Mouse (Mus musculus) intestine, embryonic 16.5 days (tissue): ENCODE results near the gene Runx1. TPM values are rescaled to one million over a fixed set of nuclear protein-coding genes. Genes with fewer than 3 reads are reported as not detected.

Source experiments
- ATAC-seq: fragments of 200-750 bp; cut with Nextera tagmentation; 2 replicates; pipeline ENCODE4 v1.8.0; 2017; ENCODE audit warnings: moderate TSS enrichment, moderate library complexity
- H3K27ac ChIP-seq: fragments of 300-500 bp; sonication (generic); 2 replicates; pipeline ENCODE4 v1.5.1; 2014; ENCODE audit warnings: mild to moderate bottlenecking, low read length
- H3K27me3 ChIP-seq: fragments of 300-500 bp; sonication (generic); replicated peaks from 2 replicates; pipeline ENCODE4 v1.6.1; 2014; ENCODE audit warnings: low read length, control low read depth, mixed read lengths; ENCODE audit not compliant: control insufficient read depth, insufficient read depth
- H3K36me3 ChIP-seq: fragments of 300-500 bp; sonication (generic); 2 replicates; pipeline ENCODE4 v1.6.1; 2014; ENCODE audit warnings: low read length, control low read depth; ENCODE audit not compliant: control insufficient read depth, insufficient read depth
- H3K4me1 ChIP-seq: fragments of 300-500 bp; sonication (generic); 2 replicates; pipeline ENCODE4 v1.6.1; 2014; ENCODE audit warnings: low read length, control low read depth, mixed read lengths; ENCODE audit not compliant: control insufficient read depth, insufficient read depth
- H3K4me2 ChIP-seq: fragments of 300-500 bp; sonication (generic); 2 replicates; pipeline ENCODE4 v1.6.1; 2014; ENCODE audit warnings: low read depth, low read length, control low read depth
- H3K4me3 ChIP-seq: fragments of 300-500 bp; sonication (generic); 2 replicates; pipeline ENCODE4 v1.5.1; 2014; ENCODE audit warnings: mild to moderate bottlenecking, low read length
- H3K9ac ChIP-seq: fragments of 300-500 bp; sonication (generic); 2 replicates; pipeline ENCODE4 v1.6.1; 2014; ENCODE audit warnings: low read depth, low read length
- H3K9me3 ChIP-seq: fragments of 300-500 bp; sonication (generic); 2 replicates; pipeline ENCODE4 v1.6.1; 2016; ENCODE audit warnings: low read length, control low read depth; ENCODE audit not compliant: control insufficient read depth
- WGBS: fragments of 180-500 bp; shearing (Covaris S2); extraction: QIAGEN DNeasy Blood & Tissue Kit; methylation state at CpG from one replicate; pipeline ENCODE4 v1.1.7; 2014; 5-methylcytosine and 5-hydroxymethylcytosine counted together
- polyA plus RNA-seq: library from polyadenylated mRNA; unstranded; fragments of >200 nt; fragmentation: Nextera tagmentation; extraction: Ambion mirVana; gene quantifications from 2 replicates; pipeline ENCODE4 v1.2.1, GENCODE M21; 2015

The Runx1 gene
- polyA plus RNA-seq, 1 experiment from 2014 or later = 2.3 TPM

DNA sequence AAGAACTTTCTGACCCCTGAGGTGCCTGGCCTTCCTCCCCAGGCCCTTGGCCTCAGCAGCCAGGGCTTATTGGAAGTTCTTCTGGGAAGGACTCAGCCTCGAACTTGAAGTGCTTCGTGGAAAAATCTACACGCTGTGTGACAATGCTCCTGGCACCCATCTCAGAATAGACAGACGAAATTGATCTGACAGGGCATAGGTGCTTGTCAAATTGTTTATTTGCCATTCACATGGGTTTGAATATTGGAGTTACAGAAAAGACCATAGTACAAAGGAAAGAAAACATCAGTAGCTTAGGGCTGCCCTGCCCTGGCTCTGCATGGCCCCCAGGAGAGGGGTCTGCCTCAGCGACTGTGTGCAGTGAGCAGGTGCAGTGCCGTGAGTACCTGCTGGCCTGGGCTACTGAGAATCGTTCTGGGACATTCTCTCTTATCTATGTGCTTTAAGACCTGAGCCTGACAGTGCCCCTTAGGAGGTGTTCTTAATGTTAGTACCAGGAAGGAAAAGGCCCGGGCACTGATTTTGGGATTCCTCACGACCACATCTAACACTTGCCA is 224.6 kb downstream of the Runx1 start:
- H3K9me3 ChIP-seq = no peaks in the 10 kb centered on the region
- no peak overlapping the region for H3K4me2 ChIP-seq
- no peak overlapping the region for H3K4me3 ChIP-seq
- H3K27me3 ChIP-seq = no peaks in the 10 kb centered on the region
- no peak for ATAC-seq
- no peak overlapping the region for H3K27ac ChIP-seq
- H3K9ac ChIP-seq = no peak overlapping the region
- H3K36me3 ChIP-seq = no peaks in the 10 kb centered on the region
- H3K4me1 ChIP-seq = no peaks in the 10 kb centered on the region; the same call in 1 of the 2 replicates
- 82% methylated on average over 9 of the region's 9 CpGs for WGBS

DNA sequence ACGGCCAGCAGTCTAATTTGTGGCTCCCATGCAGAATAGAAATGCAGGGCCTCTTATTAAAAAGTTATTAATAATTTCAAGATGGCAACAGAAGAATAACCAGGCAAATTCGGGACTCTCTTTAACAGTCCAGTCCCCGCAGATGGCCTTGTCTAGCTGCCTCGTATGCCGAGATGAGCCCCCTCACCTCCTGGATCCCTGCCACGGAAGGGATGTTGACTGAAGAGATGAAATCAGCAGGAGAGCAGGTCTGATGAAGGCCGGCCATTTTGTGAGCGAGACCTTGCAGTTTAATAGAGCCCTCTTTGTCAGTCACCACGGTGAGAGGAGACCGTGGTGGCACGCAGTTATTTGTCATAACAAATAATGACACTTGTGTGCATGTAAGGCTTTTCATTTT is 226.5 kb downstream of the Runx1 start:
- Histone ChIP-seq H3K27ac (no peak overlapping the region), H3K9me3 (no peaks in the 10 kb centered on the region), H3K4me1 (no peaks in the 10 kb centered on the region), H3K4me3 (no peak overlapping the region), H3K27me3 (no peaks in the 10 kb centered on the region), H3K9ac (no peak overlapping the region), H3K4me2 (no peak overlapping the region), H3K36me3 (no peaks in the 10 kb centered on the region)
- ATAC-seq = no peak
- 75% methylated on average over 11 of the region's 11 CpGs for WGBS

DNA sequence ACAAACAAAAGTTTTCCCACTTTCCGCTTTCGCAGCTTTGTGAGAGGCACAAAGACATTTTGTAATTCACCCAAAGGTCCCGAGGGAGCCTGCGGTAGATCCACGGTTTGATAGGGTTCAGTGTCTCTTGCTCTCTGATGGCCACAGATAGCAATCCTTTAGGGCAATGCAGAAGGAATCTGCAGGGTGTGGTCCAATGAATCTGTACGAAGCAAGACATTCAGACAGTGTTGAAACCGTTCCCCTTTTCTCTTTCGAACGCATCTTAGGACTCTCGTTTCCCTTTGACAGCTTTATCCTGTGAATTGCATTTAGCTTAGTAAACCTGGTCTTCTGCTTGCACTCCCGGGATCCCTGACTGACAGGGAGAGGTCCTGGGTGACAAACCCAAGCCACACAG is 228.3 kb downstream of the Runx1 start:
- Histone ChIP-seq H3K4me3 (no peak overlapping the region), H3K27ac (no peak overlapping the region), H3K27me3 (no peaks in the 10 kb centered on the region), H3K4me1 (no peaks in the 10 kb centered on the region), H3K4me2 (no peak overlapping the region), H3K36me3 (no peaks in the 10 kb centered on the region), H3K9ac (no peak overlapping the region), H3K9me3 (no peaks in the 10 kb centered on the region)
- no peak for ATAC-seq
- 68% methylated on average over 11 of the region's 11 CpGs for WGBS

DNA sequence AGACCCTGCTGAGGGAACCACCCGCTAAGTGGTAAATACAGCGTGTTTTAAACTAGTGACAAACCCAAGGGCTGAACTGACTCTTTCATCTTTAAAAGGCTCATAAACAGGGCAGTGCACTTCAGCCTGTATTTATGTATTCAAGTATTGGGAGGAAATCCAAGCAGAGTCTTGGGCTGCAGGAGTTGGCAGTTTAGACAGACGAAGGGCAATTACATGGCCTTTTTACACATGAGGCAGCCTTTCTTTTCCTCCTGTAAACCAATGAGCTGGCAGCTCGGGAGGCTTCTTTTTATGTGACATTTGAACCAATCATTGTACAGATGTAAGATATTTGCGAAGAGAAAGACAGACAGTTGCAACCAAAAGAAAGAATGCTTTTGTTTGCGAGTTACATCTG is 233.7 kb downstream of the Runx1 start:
- Histone ChIP-seq H3K4me3 (no peak overlapping the region), H3K27ac (no peak overlapping the region), H3K9ac (no peak overlapping the region), H3K9me3 (no peaks in the 10 kb centered on the region), H3K4me2 (no peak overlapping the region), H3K27me3 (no peaks in the 10 kb centered on the region), H3K36me3 (no peaks in the 10 kb centered on the region), H3K4me1 (no peaks in the 10 kb centered on the region)
- ATAC-seq = no peak
- 55% methylated on average over 6 of the region's 6 CpGs for WGBS

DNA sequence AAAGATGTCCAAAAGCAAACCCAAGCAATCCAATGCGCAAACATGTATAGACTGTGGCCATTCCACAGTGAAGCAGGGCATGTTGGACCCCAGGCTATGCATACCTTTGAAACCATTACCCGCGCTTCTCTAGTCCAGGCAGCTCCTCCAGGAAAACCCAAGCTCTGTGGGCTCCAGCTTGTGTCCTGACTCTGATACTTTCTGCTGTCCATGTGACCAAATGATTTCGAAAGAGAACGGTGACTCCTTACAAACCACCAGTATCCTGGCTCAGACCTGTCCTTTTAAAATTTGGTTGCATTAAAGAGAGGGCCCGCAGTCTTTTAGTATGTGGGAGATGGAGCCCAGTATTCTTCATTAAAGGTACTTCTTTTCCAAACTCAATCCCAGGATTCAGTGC is 234.2 kb downstream of the Runx1 start:
- no peak overlapping the region for H3K4me3 ChIP-seq
- no peak overlapping the region for H3K4me2 ChIP-seq
- no peak for ATAC-seq
- H3K36me3 ChIP-seq = no peaks in the 10 kb centered on the region
- no peaks in the 10 kb centered on the region for H3K9me3 ChIP-seq
- 90% methylated on average over 6 of the region's 6 CpGs for WGBS
- no peak overlapping the region for H3K9ac ChIP-seq
- no peaks in the 10 kb centered on the region for H3K27me3 ChIP-seq
- no peak overlapping the region for H3K27ac ChIP-seq
- no peaks in the 10 kb centered on the region for H3K4me1 ChIP-seq

DNA sequence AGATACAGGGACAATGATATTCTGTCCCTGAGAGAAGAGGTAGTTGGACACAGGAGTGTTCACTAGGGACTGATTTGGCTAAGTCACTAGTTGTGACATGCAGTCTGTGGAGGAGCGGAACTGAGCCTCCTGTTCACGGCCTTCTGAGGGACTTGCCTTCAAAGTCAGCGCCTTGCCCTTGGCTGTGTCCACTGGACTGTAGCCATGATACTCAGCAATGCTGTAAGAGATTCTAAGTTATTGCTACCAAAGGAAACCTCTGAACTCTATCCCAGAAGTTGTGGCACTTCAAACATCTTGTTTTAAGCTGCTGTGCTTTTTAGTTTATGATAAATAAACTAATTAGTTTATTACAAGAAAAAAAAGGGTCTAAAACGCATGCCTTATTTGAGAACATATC is 238.1 kb downstream of the Runx1 start:
- WGBS = 83% methylated on average over 4 of the region's 4 CpGs
- H3K36me3 ChIP-seq = no peaks in the 10 kb centered on the region
- no peak for ATAC-seq

DNA sequence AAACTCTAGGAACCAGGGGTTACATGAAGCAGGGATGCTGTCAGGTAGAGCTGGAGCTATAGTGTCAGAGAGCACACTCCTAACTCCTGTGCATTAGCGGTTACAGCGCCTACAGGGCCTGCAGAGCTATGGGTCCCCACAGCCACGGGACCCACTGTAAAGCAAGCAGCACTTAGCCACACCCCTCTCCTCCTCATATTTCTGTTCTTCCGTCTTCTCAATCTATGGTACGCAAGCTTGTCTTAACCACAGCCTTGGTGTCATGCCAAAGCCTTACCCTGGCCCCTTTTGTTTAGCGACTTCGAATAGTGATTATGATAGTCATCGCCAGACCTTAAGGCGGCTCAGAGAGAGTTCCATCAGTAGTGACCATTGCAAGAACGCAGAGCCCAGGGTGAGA is 244.2 kb downstream of the Runx1 start:
- Histone ChIP-seq H3K27me3 (no peaks in the 10 kb centered on the region), H3K27ac (no peak overlapping the region), H3K4me2 (no peak overlapping the region), H3K4me3 (no peak overlapping the region), H3K9me3 (no peaks in the 10 kb centered on the region), H3K9ac (no peak overlapping the region), H3K36me3 (no peaks in the 10 kb centered on the region), H3K4me1 (no peaks in the 10 kb centered on the region)
- 76% methylated on average over 10 of the region's 10 CpGs for WGBS
- no peak for ATAC-seq

More for the DNA sequence above, 238.1 kb downstream of the Runx1 start:
- no peak overlapping the region for H3K9ac ChIP-seq
- no peak overlapping the region for H3K4me2 ChIP-seq
- H3K4me1 ChIP-seq = no peaks in the 10 kb centered on the region
- no peaks in the 10 kb centered on the region for H3K27me3 ChIP-seq
- H3K27ac ChIP-seq = no peak overlapping the region
- H3K4me3 ChIP-seq = no peak overlapping the region
- H3K9me3 ChIP-seq = no peaks in the 10 kb centered on the region

DNA sequence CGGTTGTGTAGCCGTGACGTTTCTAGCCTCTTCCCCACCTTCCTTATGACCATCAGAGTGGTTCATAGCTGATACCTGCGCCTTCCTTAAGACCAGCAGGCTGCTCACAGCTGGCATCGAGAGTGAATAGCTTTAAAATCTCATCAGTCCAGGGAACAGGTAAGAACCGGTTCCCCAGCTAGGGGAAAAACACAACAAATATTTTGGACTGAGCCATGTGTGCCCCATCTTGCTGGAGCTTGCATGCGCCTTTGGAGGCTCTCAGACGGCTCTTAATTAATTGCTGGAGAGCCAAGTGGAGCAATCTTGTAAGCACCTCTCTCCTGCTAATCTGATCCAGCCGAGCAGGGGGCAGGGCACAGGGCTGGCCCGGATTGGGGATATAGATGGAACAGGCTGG is 245.0 kb downstream of the Runx1 start:
- no peak for ATAC-seq
- no peaks in the 10 kb centered on the region for H3K36me3 ChIP-seq
- H3K4me2 ChIP-seq = no peak overlapping the region
- no peak overlapping the region for H3K4me3 ChIP-seq
- H3K27ac ChIP-seq = no peak overlapping the region
- H3K9ac ChIP-seq = no peak overlapping the region
- WGBS = 83% methylated on average over 10 of the region's 10 CpGs
- H3K9me3 ChIP-seq = no peaks in the 10 kb centered on the region
- no peaks in the 10 kb centered on the region for H3K27me3 ChIP-seq
- no peaks in the 10 kb centered on the region for H3K4me1 ChIP-seq

DNA sequence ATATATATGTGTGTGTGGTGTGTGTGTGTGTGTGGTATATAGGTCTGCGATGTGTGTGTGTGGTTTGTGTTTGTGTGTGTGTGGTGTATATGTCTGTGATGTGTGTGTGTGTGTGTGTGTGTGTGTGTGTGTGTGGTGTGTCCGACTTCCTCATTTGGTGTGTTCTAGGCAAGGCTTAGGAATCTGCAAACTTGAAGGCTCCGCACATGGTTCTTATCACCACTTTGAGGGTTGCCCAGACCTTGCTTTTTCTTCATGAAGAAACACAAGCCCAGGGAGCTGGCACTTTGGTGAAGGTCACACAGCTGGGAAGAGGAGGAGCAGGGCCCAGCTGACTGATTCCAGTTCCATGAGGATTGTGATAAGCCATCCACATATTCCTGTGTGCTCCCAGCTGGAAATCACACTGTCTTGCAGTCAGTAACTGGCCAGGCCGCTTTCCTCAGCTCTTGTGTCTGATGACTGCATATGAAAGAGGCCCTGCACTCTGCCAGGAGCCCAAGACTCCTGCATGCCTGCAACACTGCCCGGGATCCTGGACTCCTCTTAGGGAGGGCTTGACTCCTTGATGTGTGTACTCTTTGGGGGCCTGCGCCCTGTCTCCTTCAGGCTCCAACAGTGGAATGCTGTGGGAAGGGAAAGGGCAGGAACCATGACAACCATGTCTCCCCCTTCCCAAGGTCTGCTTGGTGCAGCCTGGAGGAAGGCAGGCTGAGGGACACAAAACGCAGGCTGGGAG is 246.9 kb downstream of the Runx1 start:
- 62% methylated on average over 7 of the region's 7 CpGs for WGBS
- no peaks in the 10 kb centered on the region for H3K4me1 ChIP-seq
- no peak for ATAC-seq

DNA sequence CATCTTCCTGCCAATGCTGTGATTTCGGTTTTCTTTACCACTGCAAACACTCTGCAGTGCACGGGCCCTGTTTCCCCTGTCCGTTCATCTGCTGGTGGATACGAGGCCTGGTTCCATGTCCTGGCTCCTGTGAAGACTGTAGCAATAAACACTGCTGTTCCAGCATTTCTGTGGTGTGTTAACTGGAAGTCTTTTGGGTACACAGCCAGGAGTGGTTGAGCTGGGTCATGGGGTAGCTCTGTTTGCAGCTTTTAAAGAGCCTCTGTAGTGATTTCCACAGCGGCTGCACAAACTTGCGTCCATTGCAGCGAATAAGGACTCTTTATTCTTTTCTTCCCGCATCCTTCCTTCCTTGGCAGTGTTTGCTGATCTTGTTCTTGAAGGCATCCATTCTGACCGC is 248.6 kb downstream of the Runx1 start:
- Histone ChIP-seq H3K9me3 (no peaks in the 10 kb centered on the region), H3K36me3 (no peaks in the 10 kb centered on the region), H3K27ac (0 out of 2 replicates have a peak overlapping the region, but pooled peaks have one; percentile 6), H3K4me2 (no peak overlapping the region), H3K27me3 (no peaks in the 10 kb centered on the region), H3K9ac (no peak overlapping the region), H3K4me1 (no peaks in the 10 kb centered on the region), H3K4me3 (no peak overlapping the region)
- ATAC-seq = no peak
- 74% methylated on average over 9 of the region's 9 CpGs for WGBS

More for the DNA sequence above, 246.9 kb downstream of the Runx1 start:
- Histone ChIP-seq H3K27ac (no peak overlapping the region), H3K4me3 (no peak overlapping the region), H3K4me2 (no peak overlapping the region), H3K9me3 (no peaks in the 10 kb centered on the region), H3K9ac (no peak overlapping the region), H3K27me3 (no peaks in the 10 kb centered on the region), H3K36me3 (no peaks in the 10 kb centered on the region)
